Mouse (Mus musculus) MEL (cell line): Measurements from ENCODE around the gene Bicdl1. TPM values are rescaled to one million over a fixed set of nuclear protein-coding genes. Genes with fewer than 3 reads are reported as not detected.

Experiments used
- DNase-seq: peaks from one replicate; pipeline ENCODE4 v3.0.0; 2011; ENCODE audit warnings: low read depth, low spot score
- H3K27ac ChIP-seq: 2 replicates; pipeline ENCODE4 v1.5.1; 2012; ENCODE audit warnings: low read depth, mild to moderate bottlenecking, control low read depth, low read length, moderate library complexity; ENCODE audit not compliant: control insufficient read depth
- H3K27me3 ChIP-seq, 2 experiments: fragments of 150-350 bp in 1 of 2; sonication (generic) in 1 of 2; 2 replicates each; pipeline ENCODE4 v1.6.1; 2012; ENCODE audit warnings: low read length in 2 of 2, mild to moderate bottlenecking in 2 of 2, improper control_type of control experiment in 1 of 2, moderate library complexity in 1 of 2; ENCODE audit not compliant: insufficient read depth in 2 of 2, control insufficient read depth in 1 of 2
- H3K36me3 ChIP-seq, 2 experiments: 2 replicates each; pipeline ENCODE4 v1.6.1; 2012 to 2014; ENCODE audit warnings: low read length in 2 of 2, improper control_type of control experiment in 1 of 2, inconsistent platforms in 1 of 2, mild to moderate bottlenecking in 1 of 2; ENCODE audit not compliant: insufficient read depth in 2 of 2, control insufficient read depth in 1 of 2
- H3K4me1 ChIP-seq, 2 experiments: fragments of 150-350 bp in 1 of 2; sonication (generic) in 1 of 2; 2 replicates each; pipeline ENCODE4 v1.6.1; 2012; ENCODE audit warnings: low read length in 2 of 2, improper control_type of control experiment in 1 of 2, mild to moderate bottlenecking in 1 of 2; ENCODE audit not compliant: insufficient read depth in 2 of 2, control insufficient read depth in 1 of 2
- H3K4me3 ChIP-seq, 2 experiments: fragments of 150-350 bp in 1 of 2; sonication (generic) in 1 of 2; 2 replicates each; pipeline ENCODE4 v1.5.1; 2012; ENCODE audit warnings: low read depth in 2 of 2, low read length in 2 of 2, mild to moderate bottlenecking in 2 of 2, moderate library complexity in 2 of 2, control low read depth in 1 of 2, improper control_type of control experiment in 1 of 2; ENCODE audit not compliant: control insufficient read depth in 1 of 2, insufficient read depth in 1 of 2
- H3K79me2 ChIP-seq: 2 replicates; pipeline ENCODE4 v1.6.1; 2012; ENCODE audit warnings: mild to moderate bottlenecking, low read length, moderate library complexity; ENCODE audit not compliant: control insufficient read depth, poor library complexity, insufficient read depth
- H3K9ac ChIP-seq: 2 replicates; pipeline ENCODE4 v1.6.1; 2012; ENCODE audit warnings: low read depth, mild to moderate bottlenecking, control low read depth, low read length, moderate library complexity; ENCODE audit not compliant: control insufficient read depth, poor library complexity, severe bottlenecking
- H3K9me3 ChIP-seq: fragments of 150-350 bp; sonication (generic); replicated peaks from 2 replicates; pipeline ENCODE4 v1.6.1; 2012; ENCODE audit warnings: mild to moderate bottlenecking, low read length, improper control_type of control experiment, moderate library complexity; ENCODE audit not compliant: insufficient read depth
- CHD1 ChIP-seq: IDR thresholded peaks from 2 replicates; pipeline ENCODE4 v1.6.1; 2012; ENCODE audit warnings: low read depth, mild to moderate bottlenecking, inconsistent platforms, low read length, improper control_type of control experiment
- EP300 ChIP-seq, 2 experiments: IDR thresholded peaks; 2 replicates each; pipeline ENCODE4 v1.6.1; 2011; ENCODE audit warnings: improper control_type of control experiment in 2 of 2, low read length in 2 of 2, low read depth in 1 of 2, mild to moderate bottlenecking in 1 of 2
- ETS1 ChIP-seq: IDR thresholded peaks from 2 replicates; pipeline ENCODE4 v1.6.1; 2012; ENCODE audit warnings: low read depth, mild to moderate bottlenecking, inconsistent platforms, low read length, improper control_type of control experiment, moderate library complexity
- GABPA ChIP-seq: IDR thresholded peaks from 2 replicates; pipeline ENCODE4 v1.6.1; 2012; ENCODE audit warnings: low read depth, mild to moderate bottlenecking, inconsistent platforms, low read length, improper control_type of control experiment, moderate library complexity
- KAT2A ChIP-seq: conservative IDR thresholded peaks from 2 replicates; pipeline ENCODE4 v1.6.1; 2012; ENCODE audit warnings: low read depth, low read length, improper control_type of control experiment, inconsistent platforms
- MAFK ChIP-seq: IDR thresholded peaks from 2 replicates; pipeline ENCODE4 v1.6.1; 2011; ENCODE audit warnings: low read depth, mild to moderate bottlenecking, low read length, improper control_type of control experiment, borderline replicate concordance
- MXI1 ChIP-seq: IDR thresholded peaks from 2 replicates; pipeline ENCODE4 v1.6.1; 2011; ENCODE audit warnings: mild to moderate bottlenecking, low read depth, low read length, improper control_type of control experiment
- SMC3 ChIP-seq: IDR thresholded peaks from 2 replicates; pipeline ENCODE4 v1.6.1; 2011; ENCODE audit warnings: low read depth, low read length, improper control_type of control experiment
- TAL1 ChIP-seq: IDR thresholded peaks from 2 replicates; pipeline ENCODE4 v1.6.1; 2012; ENCODE audit warnings: mild to moderate bottlenecking, inconsistent platforms, low read length, moderate library complexity, mixed read lengths
- TBP ChIP-seq: IDR thresholded peaks from 2 replicates; pipeline ENCODE4 v1.8.0; 2011; ENCODE audit warnings: low read depth, low read length, improper control_type of control experiment
- USF1 ChIP-seq: IDR thresholded peaks from 2 replicates; pipeline ENCODE4 v1.6.1; 2014; ENCODE audit warnings: low read depth, mild to moderate bottlenecking, inconsistent platforms, low read length, improper control_type of control experiment, moderate library complexity
- ZC3H11A ChIP-seq: IDR thresholded peaks from 2 replicates; pipeline ENCODE4 v1.6.1; 2012; ENCODE audit warnings: low read depth, mild to moderate bottlenecking, inconsistent platforms, low read length, improper control_type of control experiment
- ZKSCAN1 ChIP-seq: IDR thresholded peaks from 2 replicates; pipeline ENCODE4 v1.6.1; 2012; ENCODE audit warnings: low read depth, mild to moderate bottlenecking, inconsistent platforms, low read length, improper control_type of control experiment, moderate library complexity
- ZMIZ1 ChIP-seq: IDR thresholded peaks from 2 replicates; pipeline ENCODE4 v1.6.1; 2012; ENCODE audit warnings: low read depth, mild to moderate bottlenecking, inconsistent platforms, low read length, improper control_type of control experiment, moderate library complexity
- ZNF384 ChIP-seq: IDR thresholded peaks from 2 replicates; pipeline ENCODE4 v1.6.1; 2012; ENCODE audit warnings: low read depth, mild to moderate bottlenecking, inconsistent platforms, low read length, improper control_type of control experiment
- polyA plus RNA-seq, 2 experiments: library from polyadenylated mRNA; stranded (reverse) in 1 of 2; unstranded in 1 of 2; fragments of >175 nt in 1 of 2; fragments of >200 nt in 1 of 2; gene quantifications; 2 replicates each; pipeline versions ENCODE4 v1.2.1 to v1.2.4; 2012; ENCODE audit warnings: low replicate concordance in 2 of 2, low read depth in 1 of 2; ENCODE audit not compliant: insufficient read length in 2 of 2, insufficient read depth in 1 of 2, missing spikeins in 1 of 2
- total RNA-seq: library from RNA; depleted of rRNA; stranded (reverse); fragments of 300-350 nt; gene quantifications from 2 replicates; pipeline ENCODE4 v1.2.3, GENCODE M21; 2012

The Bicdl1 gene
- total and polyA plus RNA-seq, 3 experiments, result 3.5 to 13.4 TPM; not detected in 1

DNA sequence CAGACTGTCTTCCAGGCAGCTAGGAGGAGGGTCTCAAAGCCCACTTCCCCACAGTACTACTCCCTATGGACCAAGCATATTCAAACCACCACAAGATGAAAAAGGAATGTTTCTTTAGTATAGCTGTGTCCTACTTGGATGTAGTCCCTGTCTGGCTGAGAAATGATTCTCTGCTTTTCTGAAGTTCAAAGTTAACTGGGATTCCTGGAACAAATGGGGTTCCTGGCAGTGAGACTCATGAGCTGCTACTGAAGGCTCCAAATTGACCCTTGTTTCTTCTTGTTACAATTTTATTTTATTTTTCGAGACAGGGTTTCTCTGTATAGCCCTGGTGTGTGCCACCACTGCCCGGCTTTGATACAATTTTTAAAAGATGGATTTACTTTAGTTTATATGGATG, 32.6 kb upstream of the Bicdl1 start:
- Histone ChIP-seq H3K9ac (no peak overlapping the region), H3K36me3 (peaks cover 0 to 12% of the 10 kb centered on the region in 2 experiments; a peak in 2 of 4 replicates), H3K79me2 (no peaks in the 10 kb centered on the region), H3K27me3 (0 out of 4 replicates have a peak, but pooled peaks cover 0 to 1% of the 10 kb centered on the region in 2 experiments), H3K4me3 (no peak overlapping the region), H3K4me1 (peaks cover 3 to 17% of the 10 kb centered on the region in 2 experiments; a peak in 2 of 4 replicates), H3K27ac (no peak overlapping the region), H3K9me3 (no peaks in the 10 kb centered on the region)
- TF ChIP-seq ETS1 (no peak), ZC3H11A (no peak), MAFK (no peak), EP300 (IDR thresholded peaks at IDR 0.05; ENCODE audit: low read depth in 1 of 2, low read length in 2 of 2) (no peak), ZKSCAN1 (no peak), ZMIZ1 (no peak), TBP (no peak), TAL1 (no peak)
- DNase-seq, result no peak

DNA sequence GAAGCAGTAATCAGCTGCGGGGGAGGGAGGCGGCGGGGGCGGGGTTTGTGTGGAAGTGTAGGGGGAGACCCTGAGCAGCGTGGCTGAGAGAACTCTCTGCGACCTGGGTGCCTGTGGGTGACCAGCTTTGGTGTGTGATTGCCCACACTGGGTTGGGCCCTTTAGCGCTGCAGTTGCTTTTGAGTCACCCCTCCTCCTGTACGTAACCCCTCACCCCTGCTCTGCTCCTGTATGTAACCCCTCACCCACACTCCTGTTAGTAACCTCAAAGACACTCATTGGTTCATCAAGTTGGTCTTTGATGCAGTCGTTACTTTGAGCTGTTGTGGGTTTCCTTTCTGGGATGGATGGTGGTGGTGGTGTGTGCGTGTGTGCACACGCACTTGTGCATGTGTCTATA, 29.5 kb upstream of the Bicdl1 start:
- peak; percentile 43 for DNase-seq
- peaks cover 0 to 19% of the 10 kb centered on the region in 2 experiments; a peak in 2 of 4 replicates for H3K36me3 ChIP-seq
- peak overlapping the region in 1 of 2 experiments; percentile 44; a peak in 2 of 4 replicates for H3K4me3 ChIP-seq
- H3K79me2 ChIP-seq, result no peaks in the 10 kb centered on the region
- no peak overlapping the region for H3K9ac ChIP-seq
- no peaks in the 10 kb centered on the region for H3K9me3 ChIP-seq
- no peaks in the 10 kb centered on the region; a peak in 1 of 4 replicates for H3K27me3 ChIP-seq
- no peak overlapping the region for H3K27ac ChIP-seq
- peaks cover 5 to 25% of the 10 kb centered on the region in 2 experiments; a peak in 2 of 4 replicates for H3K4me1 ChIP-seq
- TF ChIP-seq ZNF384, result no peak
- TF ChIP-seq SMC3, result no peak
- no peak for TF ChIP-seq MXI1
- no peak for TF ChIP-seq USF1
- no peak for TF ChIP-seq TBP
- no peak for TF ChIP-seq ZKSCAN1
- TF ChIP-seq CHD1, result no peak
- TF ChIP-seq GABPA, result no peak
- no peak for TF ChIP-seq KAT2A
